19 mouse cellular contexts compared by ENCODE assay signal in genomic region chr12:51437541-51437940, GRCm38 (mm10).
DNase-seq lines count a peak whose midpoint lies in the region.
"Had no signal": no experiment of that assay in that cellular context is flagged by ENCODE, and none has a peak within 500 bp of the region (broad histone marks: within the 10 kb centered on the region; RNA-seq: fewer than 3 reads in every experiment).

No protein-coding gene starts in this region.

- H3K27me3 ChIP-seq in limb, embryonic 10.5 days (ENCODE audit: low read depth, poor library complexity, severe bottlenecking) = no peaks in the 10 kb centered on the region
- H3K27me3 ChIP-seq: forebrain, embryonic 13.5 days; hindbrain, embryonic 13.5 days had no signal

- WGBS in limb, embryonic 10.5 days = 93% methylated on average over 2 of the region's 2 CpGs

- peak; percentile 4 to 19 for DNase-seq in cerebellum, postnatal 10 days
- no peak for DNase-seq in cerebellum, postnatal 36 days
- DNase-seq in ES-CJ7 (ENCODE audit: low read depth, low spot score) = peak; percentile 6
- peak; percentile 35 for DNase-seq in ZHBTc4 (ENCODE audit: low read depth, low spot score)
- peak; percentile 15 for DNase-seq in telencephalon, adult 2 months (ENCODE audit: low read depth, low spot score)
- no peak for DNase-seq in thymus, postnatal 14 days
- no peak for DNase-seq in limb, embryonic 10.5 days (ENCODE audit: low spot score)
- DNase-seq: adrenal gland, adult 2 months; adrenal gland, postnatal 14 days; cerebellum, adult 18-20 months; cerebellum, adult 9-10 months; cerebellum, postnatal 25 days; gastrocnemius, postnatal 10 days; gastrocnemius, postnatal 36 days; heart, adult 11 months had no signal

- peaks cover 87% of the 10 kb centered on the region for H3K36me3 ChIP-seq in limb, embryonic 10.5 days

- H3K9me3 ChIP-seq in limb, embryonic 10.5 days (replicated peaks) = no peaks in the 10 kb centered on the region
- H3K9me3 ChIP-seq: forebrain, embryonic 10.5 days; forebrain, embryonic 13.5 days; G1E; hindbrain, embryonic 13.5 days had no signal

- H3K4me3 ChIP-seq in limb, embryonic 10.5 days = no peak overlapping the region
- H3K4me3 ChIP-seq: forebrain, embryonic 10.5 days; forebrain, embryonic 13.5 days; hindbrain, embryonic 13.5 days had no signal

- H3K4me1 ChIP-seq in limb, embryonic 10.5 days = no peaks in the 10 kb centered on the region
- H3K4me1 ChIP-seq: forebrain, embryonic 10.5 days; forebrain, embryonic 13.5 days; hindbrain, embryonic 13.5 days had no signal

- no peak overlapping the region for H3K27ac ChIP-seq in limb, embryonic 10.5 days
- H3K27ac ChIP-seq: forebrain, embryonic 10.5 days; forebrain, embryonic 13.5 days; hindbrain, embryonic 13.5 days had no signal

Comparison
In these comparisons a context has a peak if more than half of its experiments do, and no peak if none do; other contexts are left out.
1. DNase-seq: peak in cerebellum, postnatal 10 days (2 of 2), ES-CJ7 (single experiment), ZHBTc4 (single experiment) and telencephalon, adult 2 months (single experiment); none in cerebellum, postnatal 36 days (0 of 2), thymus, postnatal 14 days (single experiment) and limb, embryonic 10.5 days (single experiment).